Mouse (Mus musculus) erythroblast, embryonic 14.5 days (primary cell): ENCODE data around the gene Tmem238l. TPM values are rescaled to one million over a fixed set of nuclear protein-coding genes. Genes with fewer than 3 reads are reported as not detected.
A peak's percentile ranks its signal among the peaks of the same experiment; 100 is the strongest.

Source experiments
- H3K27me3 ChIP-seq: 2 replicates; pipeline ENCODE4 v1.6.1; 2012; ENCODE audit warnings: inconsistent platforms; ENCODE audit not compliant: control insufficient read depth
- H3K36me3 ChIP-seq: 2 replicates; pipeline ENCODE4 v1.6.1; 2012; ENCODE audit warnings: mild to moderate bottlenecking, inconsistent platforms; ENCODE audit not compliant: control insufficient read depth
- H3K4me1 ChIP-seq: 2 replicates; pipeline ENCODE4 v1.6.1; 2012; ENCODE audit warnings: inconsistent platforms; ENCODE audit not compliant: control insufficient read depth
- H3K4me3 ChIP-seq: replicated peaks from 2 replicates; pipeline ENCODE3; 2012; ENCODE audit warnings: moderate library complexity, mild to moderate bottlenecking, inconsistent platforms
- H3K9me3 ChIP-seq: 2 replicates; pipeline ENCODE4 v1.6.1; 2012; ENCODE audit warnings: low read length, inconsistent platforms, mixed read lengths; ENCODE audit not compliant: control insufficient read depth
- GATA1 ChIP-seq: IDR thresholded peaks from 2 replicates; pipeline ENCODE4 v1.6.1; 2012; ENCODE audit warnings: low read length, inconsistent platforms, mixed read lengths
- TAL1 ChIP-seq: IDR thresholded peaks from 3 replicates; pipeline ENCODE4 v1.6.1; 2012; ENCODE audit warnings: low read length, inconsistent platforms, mixed read lengths
- polyA plus RNA-seq: library from polyadenylated mRNA; stranded (reverse); fragments of >175 nt; gene quantifications from 2 replicates; pipeline ENCODE4 v1.2.3, GENCODE M21; 2012

Tmem238l gene
- polyA plus RNA-seq: not detected in 2 replicates

GRCm38 (mm10) chr11:66956303-66956702 lies at the start of gene Tmem238l:
Gene Tmem238l (plus strand): TSS chr11:66956638.
- no peaks in the 10 kb centered on the region for H3K4me1 ChIP-seq
- H3K4me3 ChIP-seq: no peak within 1 kb of the TSS
- TF ChIP-seq TAL1 (no peak), GATA1 (no peak)
- no peaks in the 10 kb centered on the region for H3K27me3 ChIP-seq
- H3K9me3 ChIP-seq: no peaks in the 10 kb centered on the region
- no peaks in the 10 kb centered on the region for H3K36me3 ChIP-seq

DNA sequence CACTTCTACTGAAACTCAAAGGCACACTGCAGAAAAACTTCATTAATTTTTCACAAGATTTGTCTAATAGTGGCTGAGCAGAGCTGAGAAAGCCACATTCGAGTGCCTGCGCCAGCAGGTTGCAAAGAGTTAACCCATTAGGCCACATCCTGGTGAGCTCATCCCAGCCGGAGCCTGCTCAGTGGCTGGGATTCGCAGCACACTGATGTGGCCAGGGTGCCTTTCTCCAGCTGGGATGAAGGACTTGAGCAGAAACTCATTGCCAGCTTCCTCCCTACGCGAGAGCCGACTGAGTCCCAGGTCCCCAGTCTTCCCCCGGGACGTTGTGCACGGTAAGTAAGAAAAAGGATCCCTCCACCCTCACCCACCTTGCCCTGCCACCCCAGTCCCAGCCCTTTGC lies 44.6 kb upstream of the Tmem238l start, which contains the start of gene Pirt:
TSS of gene Pirt (plus strand) at position 171 of the 400 bp plus-strand sequence.
- Histone ChIP-seq H3K27me3 (peaks cover 8% of the 10 kb centered on the region), H3K4me3 (peak within 1 kb of the TSS; percentile 1), H3K36me3 (no peaks in the 10 kb centered on the region), H3K9me3 (no peaks in the 10 kb centered on the region), H3K4me1 (peaks cover 34% of the 10 kb centered on the region)
- TF ChIP-seq GATA1 (no peak), TAL1 (no peak)

GRCm38 (mm10) chr11:66912531-66913458 lies 43.6 kb upstream of the Tmem238l start:
- peaks cover 32% of the 10 kb centered on the region for H3K4me1 ChIP-seq
- H3K36me3 ChIP-seq: no peaks in the 10 kb centered on the region
- peak overlapping the region; percentile 1 for H3K4me3 ChIP-seq
- no peaks in the 10 kb centered on the region for H3K9me3 ChIP-seq
- peaks cover 8% of the 10 kb centered on the region for H3K27me3 ChIP-seq
- TF ChIP-seq GATA1 (peak; percentile 72), TAL1 (peak; percentile 63)

DNA sequence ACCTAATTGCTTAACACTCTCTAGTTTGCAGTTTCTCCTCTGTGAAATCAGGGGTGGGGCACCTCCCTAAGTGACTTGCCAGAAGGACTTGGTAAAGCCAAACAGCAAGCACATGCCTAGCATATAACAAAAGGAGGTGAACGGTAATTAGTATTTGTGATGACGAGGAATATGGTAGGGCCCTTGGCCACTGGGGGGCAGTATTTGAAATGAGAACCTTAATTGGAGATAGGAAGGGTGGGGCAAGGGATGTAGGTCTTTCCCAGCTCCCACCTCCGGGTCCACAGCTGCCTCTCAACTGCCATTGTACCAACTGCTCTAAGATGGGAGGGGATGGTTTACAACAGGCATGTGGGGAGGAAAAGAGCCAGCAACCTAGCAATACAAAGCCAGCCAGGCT lies 42.2 kb upstream of the Tmem238l start:
- TF ChIP-seq GATA1 (no peak), TAL1 (no peak)
- Histone ChIP-seq H3K36me3 (no peaks in the 10 kb centered on the region), H3K4me1 (peaks cover 32% of the 10 kb centered on the region), H3K4me3 (no peak overlapping the region), H3K9me3 (no peaks in the 10 kb centered on the region), H3K27me3 (peaks cover 8% of the 10 kb centered on the region)

DNA sequence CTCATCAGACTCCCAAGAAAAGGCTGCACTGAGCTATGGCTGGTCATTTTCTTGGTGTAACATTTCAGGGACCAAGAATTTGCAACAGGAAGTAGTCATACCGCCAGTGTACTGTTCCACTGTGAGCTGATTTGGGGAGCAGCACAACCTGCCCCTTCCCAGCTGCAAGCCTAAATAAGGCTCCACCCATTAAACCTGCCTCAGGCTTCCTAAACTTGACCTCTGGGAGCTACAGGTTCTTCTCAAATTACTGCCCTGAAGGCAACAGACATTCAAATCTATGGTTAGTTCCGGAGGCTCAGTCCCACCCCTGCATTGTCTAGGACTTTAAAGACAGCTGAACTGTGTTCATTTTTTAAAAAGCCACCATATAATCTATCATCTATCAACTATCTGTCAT lies 36.4 kb upstream of the Tmem238l start:
- no peak for TF ChIP-seq TAL1
- TF ChIP-seq GATA1: no peak
- H3K9me3 ChIP-seq: no peaks in the 10 kb centered on the region
- H3K36me3 ChIP-seq: no peaks in the 10 kb centered on the region

DNA sequence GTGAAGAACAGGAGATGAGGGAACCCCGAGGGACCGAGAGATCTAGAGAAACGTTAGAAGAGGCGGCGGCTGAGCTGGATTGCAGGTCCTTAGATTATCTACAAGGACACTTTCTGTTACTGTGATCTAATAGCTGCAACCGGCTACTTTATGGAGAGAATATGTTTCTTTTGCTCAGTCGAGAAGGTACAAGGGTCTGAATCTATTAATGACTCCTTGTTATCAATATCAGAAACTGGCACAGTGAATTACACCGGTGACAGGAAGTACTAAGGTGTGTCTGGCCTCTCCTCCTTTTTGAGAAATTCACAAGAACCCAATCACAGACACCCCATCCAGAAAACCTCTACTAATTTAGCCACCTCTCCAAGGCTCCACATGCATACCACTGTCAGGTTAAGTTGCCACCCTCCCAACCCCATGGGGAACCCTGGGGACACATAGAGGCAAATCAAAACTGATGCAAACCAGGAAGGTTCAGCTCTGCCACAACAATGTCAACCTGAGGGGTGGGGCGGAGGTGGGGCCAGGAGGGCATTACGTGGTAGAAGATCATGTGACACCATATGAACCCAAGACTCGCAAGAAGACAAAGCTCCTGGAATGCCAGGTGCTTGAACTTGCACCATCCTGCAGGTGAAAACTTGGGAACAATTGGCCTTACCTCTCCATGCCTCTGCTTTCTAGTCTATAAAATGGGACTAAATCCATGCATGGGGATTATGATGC lies 32.2 kb upstream of the Tmem238l start:
- Histone ChIP-seq H3K4me1 (no peaks in the 10 kb centered on the region), H3K9me3 (no peaks in the 10 kb centered on the region), H3K4me3 (no peak overlapping the region), H3K27me3 (no peaks in the 10 kb centered on the region), H3K36me3 (no peaks in the 10 kb centered on the region)
- TF ChIP-seq GATA1 (no peak), TAL1 (no peak)

More for the DNA sequence above, 36.4 kb upstream of the Tmem238l start:
- Histone ChIP-seq H3K27me3 (no peaks in the 10 kb centered on the region), H3K4me1 (no peaks in the 10 kb centered on the region), H3K4me3 (no peak overlapping the region)

DNA sequence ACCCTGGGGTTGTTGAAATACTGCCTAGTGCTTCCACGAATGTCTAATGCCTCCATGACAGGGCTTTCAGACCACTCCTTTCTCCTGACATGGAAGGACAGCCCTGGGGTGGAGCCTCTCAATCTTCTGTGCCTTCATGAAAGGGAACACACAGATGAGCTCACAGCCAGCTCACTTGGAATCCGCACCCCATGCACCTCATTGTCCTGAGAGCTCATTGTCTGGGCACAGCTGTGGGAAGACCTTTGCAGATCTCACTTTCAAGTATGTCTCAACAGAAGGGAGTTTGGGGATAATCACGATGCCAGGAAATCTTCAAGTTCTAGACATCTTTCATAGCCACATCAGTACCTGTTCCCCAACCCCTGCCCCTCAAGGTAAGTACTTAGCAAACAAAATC lies 28.1 kb upstream of the Tmem238l start:
- TF ChIP-seq TAL1: no peak
- no peak for TF ChIP-seq GATA1
- Histone ChIP-seq H3K36me3 (no peaks in the 10 kb centered on the region), H3K27me3 (no peaks in the 10 kb centered on the region), H3K4me3 (no peak overlapping the region), H3K9me3 (no peaks in the 10 kb centered on the region), H3K4me1 (no peaks in the 10 kb centered on the region)

DNA sequence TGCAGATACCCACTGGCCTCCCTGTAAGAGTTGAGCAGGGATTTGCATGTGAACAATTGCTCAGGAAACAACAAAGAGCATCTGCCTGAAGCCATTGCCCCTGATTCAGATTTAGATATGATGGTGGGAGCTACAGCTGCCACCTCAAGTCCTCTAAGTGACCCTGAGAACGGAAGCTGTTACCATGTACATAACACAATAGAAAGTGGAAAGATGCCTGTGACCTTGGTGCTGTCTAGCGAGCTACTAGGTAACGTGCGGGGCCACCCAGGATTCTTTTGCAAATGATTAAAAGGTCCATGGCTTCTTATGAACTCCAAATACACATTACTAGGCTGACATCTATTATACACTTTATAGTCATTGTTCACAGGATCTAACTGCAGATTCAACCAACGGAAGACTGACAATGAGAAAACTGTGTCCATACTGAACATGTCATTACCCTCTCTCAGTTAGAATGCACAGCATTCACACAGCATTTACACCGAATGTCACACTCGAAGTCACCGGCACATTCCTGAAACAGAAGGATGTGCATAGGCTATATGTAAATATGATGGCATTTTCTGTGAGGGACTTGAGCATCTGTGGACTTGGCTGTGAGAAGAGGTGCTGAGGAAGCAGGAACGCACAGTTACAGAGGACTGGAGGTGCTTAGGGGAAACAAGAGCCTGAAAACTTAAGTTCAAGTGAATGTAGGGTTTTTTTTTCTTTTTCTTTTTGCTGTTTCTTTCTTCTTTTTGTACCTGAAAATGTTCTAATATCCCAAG lies 23.4 kb upstream of the Tmem238l start:
- TF ChIP-seq TAL1 (no peak), GATA1 (no peak)
- no peak overlapping the region for H3K4me3 ChIP-seq
- H3K36me3 ChIP-seq: no peaks in the 10 kb centered on the region
- no peaks in the 10 kb centered on the region for H3K9me3 ChIP-seq
- no peaks in the 10 kb centered on the region for H3K4me1 ChIP-seq
- no peaks in the 10 kb centered on the region for H3K27me3 ChIP-seq
